Mouse (Mus musculus) adrenal gland, postnatal 10 days (tissue): ENCODE measurements around the gene Mbnl1. TPM values are rescaled to one million over a fixed set of nuclear protein-coding genes. Genes with fewer than 3 reads are reported as not detected.

Experiments
- DNase-seq: peaks from one replicate; pipeline ENCODE4 v3.0.0; 2021; ENCODE audit warnings: mixed read lengths
- total RNA-seq, 2 experiments: library from RNA; stranded (reverse); gene quantifications; 2 replicates each; pipeline ENCODE4 v1.2.3; 2021

The Mbnl1 gene
- total RNA-seq, 2 experiments from 2014 or later = 284 to 333 TPM

- DNase-seq = no peak
Measured at GRCm38 (mm10) chr3:60568801-60569568, 96.4 kb downstream of the Mbnl1 start.

- DNase-seq = no peak
Measured at GRCm38 (mm10) chr3:60569781-60570180, 97.2 kb downstream of the Mbnl1 start.

- DNase-seq = peak; percentile 79
Measured at GRCm38 (mm10) chr3:60570491-60571022, 97.9 kb downstream of the Mbnl1 start.

GRCm38 (mm10) chr3:60571493-60571892 lies 98.9 kb downstream of the Mbnl1 start:
- DNase-seq = no peak

- no peak for DNase-seq
Measured at GRCm38 (mm10) chr3:60574199-60574598, 101.6 kb downstream of the Mbnl1 start.

- DNase-seq = no peak
Measured at GRCm38 (mm10) chr3:60574849-60575524, 102.4 kb downstream of the Mbnl1 start.

GRCm38 (mm10) chr3:60575945-60576344 lies 103.3 kb downstream of the Mbnl1 start:
- DNase-seq = no peak

GRCm38 (mm10) chr3:60576366-60577046 lies 103.9 kb downstream of the Mbnl1 start:
- DNase-seq = no peak

- no peak for DNase-seq
Measured at GRCm38 (mm10) chr3:60579880-60580279, 107.2 kb downstream of the Mbnl1 start.

- no peak for DNase-seq
Measured at GRCm38 (mm10) chr3:60580699-60581098, 108.1 kb downstream of the Mbnl1 start.

GRCm38 (mm10) chr3:60582154-60582553 lies 109.5 kb downstream of the Mbnl1 start:
- DNase-seq = no peak

- no peak for DNase-seq
Measured at GRCm38 (mm10) chr3:60582620-60583019, 110.0 kb downstream of the Mbnl1 start.

- no peak for DNase-seq
Measured at GRCm38 (mm10) chr3:60584704-60585103, 112.1 kb downstream of the Mbnl1 start.

- DNase-seq = no peak
Measured at GRCm38 (mm10) chr3:60586046-60586445, 113.4 kb downstream of the Mbnl1 start.

GRCm38 (mm10) chr3:60587149-60587548 lies 114.5 kb downstream of the Mbnl1 start:
- no peak for DNase-seq

- DNase-seq = no peak
Measured at GRCm38 (mm10) chr3:60589361-60589760, 116.7 kb downstream of the Mbnl1 start.

- DNase-seq = no peak
Measured at GRCm38 (mm10) chr3:60595606-60596005, 123.0 kb downstream of the Mbnl1 start.

- DNase-seq = peak; percentile 61
Measured at GRCm38 (mm10) chr3:60596985-60597384, 124.4 kb downstream of the Mbnl1 start.

- DNase-seq = peak; percentile 88
Measured at GRCm38 (mm10) chr3:60601686-60602085, 129.1 kb downstream of the Mbnl1 start.

GRCm38 (mm10) chr3:60602923-60603549 lies 130.4 kb downstream of the Mbnl1 start:
- DNase-seq = no peak

GRCm38 (mm10) chr3:60603637-60604036 lies 131.0 kb downstream of the Mbnl1 start:
- DNase-seq = no peak

GRCm38 (mm10) chr3:60604205-60604604 lies 131.6 kb downstream of the Mbnl1 start:
- DNase-seq = no peak
